Mouse (Mus musculus): ENCODE results near the gene Pakap. TPM values are rescaled to one million over a fixed set of nuclear protein-coding genes. Genes with fewer than 3 reads are reported as not detected.

Gene Pakap
- polyA plus RNA-seq, 1 experiment from 2014 or later = 21.8 TPM

DNA sequence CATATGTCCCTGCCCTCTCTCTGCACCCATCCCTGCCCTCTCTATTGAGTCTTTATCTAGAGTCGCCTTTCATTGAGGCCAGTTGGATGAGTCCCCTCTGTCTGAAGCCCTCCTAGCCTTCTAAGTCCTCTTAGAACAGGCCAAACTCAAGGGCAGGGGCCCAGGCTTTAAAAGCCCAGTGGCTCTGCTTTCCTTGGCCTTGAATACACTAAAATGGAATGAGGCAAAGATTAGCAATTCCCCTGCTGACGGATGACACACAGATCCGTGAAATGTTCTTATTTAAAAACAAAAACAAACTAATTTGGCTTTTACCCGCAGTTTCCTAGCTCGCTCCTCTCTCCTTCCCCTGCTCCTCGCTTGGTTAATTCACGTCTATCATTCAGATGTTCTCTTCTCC is 194.4 kb downstream of the Pakap start:
- Histone ChIP-seq H3K4me1 (ENCODE audit: insufficient read depth, low read length) (peaks cover 26% of the 10 kb centered on the region; the same call in 1 of the 2 replicates), H3K4me3 (ENCODE audit: low read length) (no peak overlapping the region)

DNA sequence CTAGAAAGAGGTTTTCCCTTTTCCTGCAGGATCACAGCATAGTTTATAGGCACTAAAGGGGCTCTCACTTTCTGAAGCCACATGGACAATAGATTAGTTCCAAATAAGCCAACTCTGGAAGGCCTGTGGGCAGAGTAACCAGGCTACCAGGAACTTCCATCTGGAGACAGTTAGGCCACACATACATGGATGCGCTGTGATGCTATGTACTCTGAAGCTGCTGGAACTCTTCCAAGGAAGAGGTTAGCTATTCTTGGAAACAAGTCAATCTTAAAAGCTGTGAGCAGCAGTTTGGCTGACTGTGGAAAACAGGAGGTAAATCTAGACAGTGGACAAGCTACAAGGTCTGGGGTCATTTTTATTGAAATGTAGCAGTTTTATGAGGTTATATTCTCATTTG is 196.4 kb downstream of the Pakap start:
- peak; percentile 85 for ATAC-seq (ENCODE audit: low FRiP score, low TSS enrichment)
- Histone ChIP-seq H3K27ac (ENCODE audit: low read length) (peak overlapping the region; percentile 83; the same call in 1 of the 2 replicates), H3K4me3 (ENCODE audit: low read length) (no peak overlapping the region), H3K27me3 (ENCODE audit: insufficient read depth, low read length) (no peaks in the 10 kb centered on the region), H3K4me2 (replicated peaks; ENCODE audit: low read depth, low read length) (no peak overlapping the region), H3K9ac (replicated peaks; ENCODE audit: low read length) (no peak overlapping the region), H3K36me3 (ENCODE audit: insufficient read depth, low read length) (no peaks in the 10 kb centered on the region), H3K9me3 (ENCODE audit: low read length) (no peaks in the 10 kb centered on the region), H3K4me1 (ENCODE audit: insufficient read depth, low read length) (peaks cover 26% of the 10 kb centered on the region)
- WGBS = 52% methylated on average over 1 of the region's 1 CpGs

More for the DNA sequence above, 194.4 kb downstream of the Pakap start:
- Histone ChIP-seq H3K9ac (replicated peaks; ENCODE audit: low read length) (no peak overlapping the region), H3K27me3 (ENCODE audit: insufficient read depth, low read length) (no peaks in the 10 kb centered on the region), H3K27ac (ENCODE audit: low read length) (0 out of 2 replicates have a peak overlapping the region, but pooled peaks have one; percentile 15), H3K9me3 (ENCODE audit: low read length) (no peaks in the 10 kb centered on the region), H3K36me3 (ENCODE audit: insufficient read depth, low read length) (no peaks in the 10 kb centered on the region), H3K4me2 (replicated peaks; ENCODE audit: low read depth, low read length) (no peak overlapping the region)
- no peak for ATAC-seq (ENCODE audit: low FRiP score, low TSS enrichment)
- WGBS = 61% methylated on average over 7 of the region's 7 CpGs

DNA sequence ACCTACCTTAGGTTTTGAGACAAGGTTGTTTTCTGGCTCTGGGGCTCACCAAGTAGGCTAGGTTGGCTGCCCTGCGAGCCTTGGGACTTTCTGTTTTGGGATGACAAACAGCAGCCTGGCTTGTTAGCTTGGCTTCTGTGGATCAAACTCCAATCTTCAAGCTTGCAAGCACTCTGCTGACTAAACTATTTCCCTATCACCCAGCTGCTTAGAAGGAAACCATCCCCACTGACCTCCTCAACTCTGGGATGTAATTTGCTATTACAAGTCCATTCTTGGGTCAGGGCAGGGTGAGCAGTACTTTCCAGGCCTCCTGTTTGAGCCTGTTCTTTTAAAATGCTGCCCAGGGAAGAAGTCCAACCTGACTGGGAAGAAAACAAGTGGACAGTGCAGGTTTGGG is 196.9 kb downstream of the Pakap start:
- Histone ChIP-seq H3K27ac (ENCODE audit: low read length) (peak overlapping the region; percentile 83), H3K4me2 (replicated peaks; ENCODE audit: low read depth, low read length) (no peak overlapping the region), H3K9me3 (ENCODE audit: low read length) (no peaks in the 10 kb centered on the region), H3K9ac (replicated peaks; ENCODE audit: low read length) (no peak overlapping the region), H3K4me1 (ENCODE audit: insufficient read depth, low read length) (peaks cover 26% of the 10 kb centered on the region), H3K27me3 (ENCODE audit: insufficient read depth, low read length) (no peaks in the 10 kb centered on the region), H3K4me3 (ENCODE audit: low read length) (no peak overlapping the region), H3K36me3 (ENCODE audit: insufficient read depth, low read length) (no peaks in the 10 kb centered on the region)
- 62% methylated on average over 1 of the region's 1 CpGs for WGBS
- peak; percentile 72; the same call in 1 of the 2 replicates for ATAC-seq (ENCODE audit: low FRiP score, low TSS enrichment)

DNA sequence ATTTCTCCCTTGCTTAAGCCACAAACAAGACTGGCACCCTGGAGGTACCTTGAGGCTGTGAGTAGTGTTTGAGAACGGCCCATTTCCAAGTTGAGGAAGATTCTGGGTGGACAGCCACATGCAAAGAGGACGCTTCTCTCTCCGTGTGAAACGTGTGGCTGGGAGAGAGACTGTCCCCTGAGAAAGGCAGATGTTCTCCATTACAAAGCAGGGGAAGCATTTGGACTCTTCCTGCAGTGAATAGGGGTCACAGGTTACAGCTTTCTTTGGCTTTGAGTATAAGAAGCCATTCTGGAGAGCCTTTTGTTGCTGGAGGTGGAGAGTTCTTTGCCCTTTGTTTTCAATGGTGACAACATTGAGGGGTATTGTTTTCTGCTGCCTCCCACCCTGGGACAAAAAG is 197.8 kb downstream of the Pakap start:
- Histone ChIP-seq H3K9ac (replicated peaks; ENCODE audit: low read length) (no peak overlapping the region), H3K9me3 (ENCODE audit: low read length) (no peaks in the 10 kb centered on the region), H3K4me2 (replicated peaks; ENCODE audit: low read depth, low read length) (no peak overlapping the region), H3K27me3 (ENCODE audit: insufficient read depth, low read length) (no peaks in the 10 kb centered on the region), H3K36me3 (ENCODE audit: insufficient read depth, low read length) (no peaks in the 10 kb centered on the region), H3K4me1 (ENCODE audit: insufficient read depth, low read length) (peaks cover 26% of the 10 kb centered on the region), H3K4me3 (ENCODE audit: low read length) (no peak overlapping the region), H3K27ac (ENCODE audit: low read length) (peak overlapping the region; percentile 16; the same call in 1 of the 2 replicates)
- 35% methylated on average over 4 of the region's 4 CpGs for whole genome bisulfite sequencing
- no peak for ATAC-seq (ENCODE audit: low FRiP score, low TSS enrichment)

DNA sequence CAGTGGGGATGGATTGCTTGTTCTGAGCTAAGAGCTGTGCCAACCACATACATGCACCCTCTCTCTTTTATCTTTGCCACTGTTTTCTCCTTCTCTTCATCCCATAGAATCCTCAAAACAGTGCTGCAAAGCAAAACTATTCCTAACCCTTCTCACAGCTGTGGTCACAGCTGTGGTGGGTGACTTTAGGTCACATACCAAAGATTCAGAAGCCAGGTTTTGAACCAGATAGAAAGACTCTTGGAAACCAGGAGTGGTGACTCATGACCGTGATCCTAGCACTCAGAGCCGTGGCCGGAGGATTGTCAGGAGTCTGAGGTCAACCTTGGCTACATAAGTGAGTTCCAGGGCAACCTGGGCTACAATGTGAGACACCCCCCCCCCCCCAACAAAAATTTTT is 201.0 kb downstream of the Pakap start:
- Histone ChIP-seq H3K4me2 (replicated peaks; ENCODE audit: low read depth, low read length) (no peak overlapping the region), H3K36me3 (ENCODE audit: insufficient read depth, low read length) (no peaks in the 10 kb centered on the region), H3K9ac (replicated peaks; ENCODE audit: low read length) (no peak overlapping the region), H3K4me3 (ENCODE audit: low read length) (no peak overlapping the region), H3K27me3 (ENCODE audit: insufficient read depth, low read length) (no peaks in the 10 kb centered on the region), H3K9me3 (ENCODE audit: low read length) (no peaks in the 10 kb centered on the region), H3K27ac (ENCODE audit: low read length) (no peak overlapping the region), H3K4me1 (ENCODE audit: insufficient read depth, low read length) (peaks cover 26% of the 10 kb centered on the region)
- 56% methylated on average over 3 of the region's 3 CpGs for WGBS
- ATAC-seq (ENCODE audit: low FRiP score, low TSS enrichment) = no peak

DNA sequence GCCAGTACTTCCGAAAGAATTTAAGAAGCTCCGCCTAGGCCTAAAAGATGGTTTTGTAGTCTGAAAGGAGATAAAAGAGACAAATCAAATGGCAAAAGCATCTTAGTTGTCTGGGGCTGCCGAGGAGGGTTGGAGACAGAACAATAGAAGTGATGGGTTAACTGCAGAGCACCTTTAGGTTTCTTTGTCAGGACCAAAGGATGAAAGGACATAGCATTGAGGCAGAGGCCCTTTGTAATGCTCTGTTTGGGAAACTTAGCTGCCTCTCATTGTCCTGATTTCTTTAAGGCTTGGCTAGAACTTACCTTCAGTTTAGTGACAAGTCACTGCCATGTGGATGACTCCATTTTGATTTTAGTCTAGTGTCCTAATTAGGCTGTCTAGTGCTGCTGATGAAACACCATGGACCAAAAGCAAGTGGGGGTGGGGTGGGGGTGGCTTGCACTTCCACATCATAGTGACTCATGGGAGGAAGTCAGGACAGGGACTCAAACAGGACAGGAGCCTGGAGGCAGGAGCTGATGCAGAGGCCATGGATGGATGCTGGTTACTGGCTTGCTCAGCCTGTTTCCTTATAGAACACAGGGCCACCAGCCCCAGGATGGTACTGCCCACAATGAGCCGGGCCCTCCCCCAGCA is 202.3 kb downstream of the Pakap start:
- H3K9me3 ChIP-seq (ENCODE audit: low read length) = no peaks in the 10 kb centered on the region
- H3K4me2 ChIP-seq (replicated peaks; ENCODE audit: low read depth, low read length) = no peak overlapping the region
- no peak overlapping the region for H3K4me3 ChIP-seq (ENCODE audit: low read length)
- WGBS = 82% methylated on average over 4 of the region's 4 CpGs
- H3K27me3 ChIP-seq (ENCODE audit: insufficient read depth, low read length) = no peaks in the 10 kb centered on the region
- H3K27ac ChIP-seq (ENCODE audit: low read length) = no peak overlapping the region
- no peaks in the 10 kb centered on the region for H3K36me3 ChIP-seq (ENCODE audit: insufficient read depth, low read length)
- H3K4me1 ChIP-seq (ENCODE audit: insufficient read depth, low read length) = peaks cover 15% of the 10 kb centered on the region
- H3K9ac ChIP-seq (replicated peaks; ENCODE audit: low read length) = no peak overlapping the region
- ATAC-seq (ENCODE audit: low FRiP score, low TSS enrichment) = no peak

DNA sequence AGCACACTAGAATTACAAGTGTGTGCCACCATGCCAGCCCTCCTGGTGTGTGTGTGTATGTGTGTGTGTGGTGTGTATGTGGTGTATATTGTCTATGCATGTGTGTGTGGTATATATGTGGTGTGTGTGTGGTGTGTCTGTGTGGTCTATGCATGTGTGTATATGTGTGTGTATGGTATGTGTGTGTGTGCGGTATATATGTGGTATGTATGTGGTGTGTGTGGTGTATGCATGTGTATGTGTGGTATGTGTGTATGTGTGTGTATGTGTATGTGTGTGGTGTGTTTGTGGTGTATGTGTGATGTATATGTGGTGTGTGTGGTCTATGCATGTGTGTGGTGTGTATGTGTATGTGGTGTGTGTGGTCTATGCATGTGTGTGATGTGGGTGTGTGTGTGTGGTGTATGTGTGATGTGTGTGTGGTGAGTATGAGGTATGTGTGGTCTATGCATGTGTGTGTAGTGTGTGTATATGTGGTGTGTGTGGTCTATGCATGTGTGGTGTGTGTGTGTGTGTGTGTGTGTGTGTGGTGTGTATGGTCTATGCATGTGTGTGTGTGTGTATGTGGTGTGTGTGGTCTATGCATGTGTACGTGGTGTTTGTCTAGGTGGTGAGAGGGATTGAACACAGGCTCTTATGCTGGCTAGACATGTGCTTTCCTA is 203.7 kb downstream of the Pakap start:
- no peaks in the 10 kb centered on the region for H3K27me3 ChIP-seq (ENCODE audit: insufficient read depth, low read length)
- WGBS = 95% methylated on average over 2 of the region's 2 CpGs

DNA sequence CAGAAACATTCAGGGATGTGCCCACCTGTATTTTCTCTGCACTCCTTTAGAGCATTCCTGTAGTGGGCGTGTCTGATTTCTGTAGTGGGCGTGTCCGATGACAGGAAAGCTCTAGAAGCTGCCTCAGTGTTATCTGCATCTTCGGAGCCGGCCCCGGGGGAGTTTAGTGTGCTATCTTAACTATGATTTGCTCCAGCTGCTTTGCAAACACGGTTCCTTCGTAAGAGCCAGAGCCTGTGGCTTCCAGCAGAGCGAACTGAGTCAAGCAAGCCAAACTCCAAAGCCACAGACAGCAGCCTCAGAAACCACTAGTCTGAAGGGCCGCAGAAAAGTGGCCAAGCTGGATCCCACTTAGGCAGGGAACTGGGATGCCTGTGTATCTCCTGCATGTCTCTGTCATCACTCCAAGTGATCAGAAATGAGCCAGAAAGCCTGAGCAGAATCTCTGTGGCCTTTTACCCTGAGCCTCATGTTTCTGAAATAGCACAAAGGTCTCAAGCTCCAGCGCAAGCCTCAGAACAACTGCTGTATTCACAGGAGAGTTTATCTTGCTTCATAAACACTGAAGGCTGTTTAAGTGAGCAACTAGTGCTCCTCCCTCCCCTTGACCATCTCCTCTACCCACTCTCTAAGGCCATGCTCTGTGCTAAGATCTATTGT is 205.0 kb downstream of the Pakap start:
- Histone ChIP-seq H3K4me1 (ENCODE audit: insufficient read depth, low read length) (peaks cover 6% of the 10 kb centered on the region), H3K36me3 (ENCODE audit: insufficient read depth, low read length) (no peaks in the 10 kb centered on the region), H3K4me3 (ENCODE audit: low read length) (no peak overlapping the region), H3K27me3 (ENCODE audit: insufficient read depth, low read length) (no peaks in the 10 kb centered on the region), H3K9me3 (ENCODE audit: low read length) (no peaks in the 10 kb centered on the region), H3K4me2 (replicated peaks; ENCODE audit: low read depth, low read length) (no peak overlapping the region), H3K27ac (ENCODE audit: low read length) (0 out of 2 replicates have a peak overlapping the region, but pooled peaks have one; percentile 11), H3K9ac (replicated peaks; ENCODE audit: low read length) (no peak overlapping the region)
- ATAC-seq (ENCODE audit: low FRiP score, low TSS enrichment) = peak; percentile 67; the same call in 1 of the 2 replicates
- WGBS = 49% methylated on average over 11 of the region's 11 CpGs

More for the DNA sequence above, 203.7 kb downstream of the Pakap start:
- Histone ChIP-seq H3K36me3 (ENCODE audit: insufficient read depth, low read length) (no peaks in the 10 kb centered on the region), H3K4me2 (replicated peaks; ENCODE audit: low read depth, low read length) (no peak overlapping the region), H3K27ac (ENCODE audit: low read length) (no peak overlapping the region), H3K4me3 (ENCODE audit: low read length) (no peak overlapping the region), H3K4me1 (ENCODE audit: insufficient read depth, low read length) (peaks cover 6% of the 10 kb centered on the region), H3K9me3 (ENCODE audit: low read length) (no peaks in the 10 kb centered on the region), H3K9ac (replicated peaks; ENCODE audit: low read length) (no peak overlapping the region)
- ATAC-seq (ENCODE audit: low FRiP score, low TSS enrichment) = peak; percentile 42; the same call in 1 of the 2 replicates

DNA sequence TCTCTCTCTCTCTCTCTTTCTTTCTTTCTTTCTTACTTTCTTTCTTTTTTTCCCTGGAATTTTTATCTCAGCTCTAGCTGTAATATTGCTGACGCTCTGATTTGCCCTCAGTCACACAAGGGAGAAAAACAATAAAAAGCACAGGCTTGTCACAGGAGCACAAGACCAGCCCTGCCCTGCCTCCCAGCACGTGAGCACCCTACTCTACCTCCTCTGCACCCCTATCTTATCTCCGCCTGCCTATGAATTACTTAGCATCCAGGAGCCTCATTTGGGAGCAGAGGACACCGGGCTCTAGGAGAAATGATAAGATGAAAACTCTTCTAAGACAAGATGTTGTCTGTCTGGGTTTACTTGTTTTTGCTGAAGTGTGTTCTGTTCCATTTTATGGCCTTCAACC is 206.5 kb downstream of the Pakap start:
- Histone ChIP-seq H3K27ac (ENCODE audit: low read length) (no peak overlapping the region), H3K4me2 (replicated peaks; ENCODE audit: low read depth, low read length) (no peak overlapping the region), H3K4me3 (ENCODE audit: low read length) (no peak overlapping the region), H3K36me3 (ENCODE audit: insufficient read depth, low read length) (no peaks in the 10 kb centered on the region), H3K4me1 (ENCODE audit: insufficient read depth, low read length) (no peaks in the 10 kb centered on the region), H3K27me3 (ENCODE audit: insufficient read depth, low read length) (no peaks in the 10 kb centered on the region), H3K9ac (replicated peaks; ENCODE audit: low read length) (no peak overlapping the region), H3K9me3 (ENCODE audit: low read length) (no peaks in the 10 kb centered on the region)
- no peak for ATAC-seq (ENCODE audit: low FRiP score, low TSS enrichment)
- WGBS = 65% methylated on average over 4 of the region's 4 CpGs

DNA sequence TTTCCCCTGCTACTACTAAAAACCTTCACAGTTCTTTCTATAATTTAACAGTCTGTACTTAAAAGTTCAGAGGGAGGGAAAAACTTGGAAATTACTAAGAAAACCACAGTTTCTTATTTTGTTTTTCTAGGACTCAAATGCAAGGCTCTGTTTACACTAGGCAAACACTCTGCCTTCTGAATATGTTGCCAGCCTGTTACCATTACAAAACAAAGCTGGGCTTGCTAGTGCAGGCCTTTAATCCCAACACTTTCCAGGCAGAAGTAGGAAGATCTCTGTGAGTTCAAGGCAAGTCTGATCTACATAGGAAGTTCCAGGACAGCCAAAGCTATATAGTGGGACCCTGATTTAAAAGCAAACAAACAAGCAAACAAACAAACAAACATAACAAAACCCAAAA is 207.6 kb downstream of the Pakap start:
- Histone ChIP-seq H3K27ac (ENCODE audit: low read length) (no peak overlapping the region), H3K9me3 (ENCODE audit: low read length) (no peaks in the 10 kb centered on the region), H3K4me3 (ENCODE audit: low read length) (no peak overlapping the region), H3K9ac (replicated peaks; ENCODE audit: low read length) (no peak overlapping the region), H3K4me1 (ENCODE audit: insufficient read depth, low read length) (0 out of 2 replicates have a peak, but pooled peaks cover 2% of the 10 kb centered on the region), H3K27me3 (ENCODE audit: insufficient read depth, low read length) (no peaks in the 10 kb centered on the region), H3K4me2 (replicated peaks; ENCODE audit: low read depth, low read length) (no peak overlapping the region), H3K36me3 (ENCODE audit: insufficient read depth, low read length) (no peaks in the 10 kb centered on the region)
- ATAC-seq (ENCODE audit: low FRiP score, low TSS enrichment) = no peak
